8 mouse cellular contexts compared by ENCODE assay signal in genomic region chr7:102564999-102565997, GRCm38 (mm10). TPM values are rescaled to one million over a fixed set of nuclear protein-coding genes. Genes with fewer than 3 reads are reported as not detected.
A peak's percentile ranks its signal among the peaks of the same experiment; 100 is the strongest.
DNase-seq lines count a peak whose midpoint lies in the region; ATAC-seq lines count a peak whose summit lies in the region.

Gene Trim21, minus strand, starts transcription at chr7:102565486.

- no peaks in the 10 kb centered on the region for H3K4me1 ChIP-seq in hindbrain, embryonic 15.5 days (replicated peaks)

- peak within 1 kb of the TSS; percentile 30 for H3K4me3 ChIP-seq in hindbrain, embryonic 15.5 days

- H3K27ac ChIP-seq in hindbrain, embryonic 15.5 days (replicated peaks) = no peak within 1 kb of the TSS

- peak; percentile 55 for DNase-seq in WW6 (ENCODE audit: low read depth, low spot score)
- peak; percentile 36 to 40 for DNase-seq in cerebellum, postnatal 36 days
- DNase-seq in gastrocnemius, adult 18-20 months (ENCODE audit: low spot score) = peak; percentile 94
- DNase-seq in left cerebral cortex, adult 11 months (ENCODE audit: low spot score) = peak; percentile 47
- DNase-seq in lung, postnatal 36 days = peak; percentile 98
- peak; percentile 83 for DNase-seq in retina, postnatal 1 day
- DNase-seq in thymus, postnatal 4 days = peak; percentile 84

- peak within 1 kb of the TSS; percentile 37 for H3K4me2 ChIP-seq in hindbrain, embryonic 15.5 days

- no peaks in the 10 kb centered on the region for H3K27me3 ChIP-seq in hindbrain, embryonic 15.5 days

- no peaks in the 10 kb centered on the region for H3K36me3 ChIP-seq in hindbrain, embryonic 15.5 days

- WGBS in hindbrain, embryonic 15.5 days = 21% methylated on average over 10 of the region's 10 CpGs

- peak; percentile 79; the same call in 1 of the 2 replicates for ATAC-seq in hindbrain, embryonic 15.5 days (ENCODE audit: low FRiP score, low read depth)

- peak within 1 kb of the TSS; percentile 14; the same call in 1 of the 2 replicates for H3K9ac ChIP-seq in hindbrain, embryonic 15.5 days

- H3K9me3 ChIP-seq in hindbrain, embryonic 15.5 days = no peaks in the 10 kb centered on the region

RNA-seq across cellular contexts. Expression of gene Trim21, which starts in this region (rescaled TPM):
- 1 to 10 TPM; 1.7 to 3.2 TPM for total RNA-seq in gastrocnemius, adult 18-20 months (2021)
- 0.25 and 0.26 TPM in 2 replicates for polyA plus RNA-seq in hindbrain, embryonic 15.5 days (2015; fragmentation: Nextera tagmentation; extraction: Ambion mirVana)

Comparison
In these comparisons a context has a peak if more than half of its experiments do, and no peak if none do; other contexts are left out.
1. Peak in ATAC-seq, H3K4me3 ChIP-seq, H3K9ac ChIP-seq and H3K4me2 ChIP-seq in hindbrain, embryonic 15.5 days; RNA of the gene not detected or under 1 TPM.
2. DNase-seq: peak in every context shown above with its lines; median percentile 98 in lung, postnatal 36 days; 94 in gastrocnemius, adult 18-20 months; 84 in thymus, postnatal 4 days; 83 in retina, postnatal 1 day; 55 in WW6; 47 in left cerebral cortex, adult 11 months; 38 in cerebellum, postnatal 36 days.